Mouse (Mus musculus) adrenal gland (tissue): ENCODE measurements around the gene H2al1f.
"Not testable (repeated sequence)": the region's sequence is repeated elsewhere in the genome, so short reads cannot be mapped to it uniquely, and the experiment has no call there.

ENCODE experiments used
- intact Hi-C: fragments of 180-260 bp; cut with DNase I; formaldehyde crosslinking; loops from one replicate; pipeline ENCODE4 v1.15.1; 2025
- long read RNA-seq, 2 experiments: library from polyadenylated mRNA; unstranded; transcript quantifications; one replicate each; pipeline ENCODE4 v2.0.0; 2020; ENCODE audit warnings: borderline replicate concordance in 1 of 2; ENCODE audit not compliant: insufficient replicate concordance in 1 of 2

Gene H2al1f
- long read RNA-seq, experiment 1 = 0 reads
- long read RNA-seq, experiment 2 = 0 reads

DNA sequence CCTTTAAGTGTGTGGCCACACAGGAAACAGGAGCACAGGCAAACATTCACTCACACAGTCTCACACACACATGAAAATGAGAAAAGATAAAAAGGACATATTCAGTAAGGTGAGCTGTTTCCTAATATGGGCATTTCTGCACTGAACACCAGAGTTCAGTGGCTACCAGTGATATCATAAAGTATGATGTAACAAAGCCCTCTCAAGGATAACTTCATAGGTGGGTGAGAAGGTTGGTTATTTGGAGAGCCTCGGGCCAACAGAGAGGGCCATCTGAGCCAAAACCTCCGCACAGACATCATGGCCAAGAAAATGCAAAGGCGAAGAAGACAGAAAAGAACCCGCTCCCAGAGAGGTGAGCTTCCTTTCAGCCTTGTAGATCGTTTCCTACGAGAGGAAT, at the start of gene H2al1f:
TSS of gene H2al1f (plus strand) at position 301 of the 400 bp plus-strand sequence.
- intact Hi-C loops = not testable (repeated sequence)

DNA sequence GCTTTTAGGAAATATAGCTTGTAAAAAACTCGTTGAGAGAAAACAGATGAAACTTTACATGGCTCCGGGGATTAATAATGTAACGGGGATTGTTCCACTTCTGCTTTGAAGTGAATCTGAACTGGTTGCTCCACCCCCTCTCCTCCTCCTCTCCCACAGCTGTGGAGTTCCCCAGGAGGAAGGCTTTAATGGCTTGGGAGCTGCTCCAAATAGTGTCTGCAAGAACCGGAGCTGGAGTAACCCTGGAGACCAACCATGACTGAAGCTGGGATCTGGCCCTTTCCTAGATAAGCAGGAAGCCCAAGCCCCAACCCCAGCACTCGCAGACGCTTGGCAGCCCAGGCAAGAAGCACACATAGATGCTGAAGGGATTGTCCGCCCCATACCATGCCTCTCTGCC, 47.2 kb upstream of the H2al1f start:
- intact Hi-C loops = no loop called here

- intact Hi-C loops = no loop called here
These were observed 45.9 kb upstream of the H2al1f start for GRCm38 (mm10) chrX:11269074-11269473.

DNA sequence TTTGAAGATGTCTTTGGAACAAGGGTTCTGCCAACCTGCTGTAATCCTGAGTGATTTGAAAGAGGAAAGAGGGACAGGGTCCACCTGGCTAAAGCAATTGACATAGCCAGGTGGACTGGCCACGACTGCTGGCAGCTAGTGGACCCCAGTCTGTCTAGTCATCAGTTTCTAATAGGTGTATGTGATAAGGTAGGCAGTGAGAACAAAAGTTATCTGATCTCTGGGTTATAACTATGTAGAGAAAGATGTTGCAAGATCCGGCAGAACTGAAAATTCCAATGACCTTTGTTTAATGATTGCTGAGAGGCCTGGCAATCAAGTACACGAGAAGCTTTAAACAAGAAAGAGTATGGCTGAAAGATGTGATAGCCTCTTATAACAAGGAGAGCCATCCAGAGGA, 41.8 kb upstream of the H2al1f start:
- intact Hi-C loops = no loop called here

DNA sequence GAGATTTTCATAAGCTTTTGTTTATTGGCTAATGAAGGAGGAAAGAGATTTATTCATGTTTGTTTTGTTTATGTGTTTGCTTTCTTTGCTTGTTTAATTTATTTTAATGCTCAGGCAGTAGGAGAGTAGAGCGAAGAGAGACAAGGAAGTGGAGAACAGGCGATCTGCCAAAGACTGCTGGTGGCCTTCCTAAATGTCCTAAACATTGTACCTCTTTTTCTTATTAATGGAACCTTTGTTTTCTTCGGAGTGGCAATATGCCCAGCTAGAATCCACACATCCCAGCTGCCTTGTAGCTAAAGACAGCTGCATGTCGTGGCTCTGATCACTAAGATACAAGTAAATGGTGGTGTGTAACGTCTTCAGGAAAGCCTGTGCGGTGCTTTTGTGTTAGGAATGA, 37.9 kb upstream of the H2al1f start:
- intact Hi-C loops = no loop called here

GRCm38 (mm10) chrX:11280741-11281140, 34.2 kb upstream of the H2al1f start:
- intact Hi-C loops = no loop called here

DNA sequence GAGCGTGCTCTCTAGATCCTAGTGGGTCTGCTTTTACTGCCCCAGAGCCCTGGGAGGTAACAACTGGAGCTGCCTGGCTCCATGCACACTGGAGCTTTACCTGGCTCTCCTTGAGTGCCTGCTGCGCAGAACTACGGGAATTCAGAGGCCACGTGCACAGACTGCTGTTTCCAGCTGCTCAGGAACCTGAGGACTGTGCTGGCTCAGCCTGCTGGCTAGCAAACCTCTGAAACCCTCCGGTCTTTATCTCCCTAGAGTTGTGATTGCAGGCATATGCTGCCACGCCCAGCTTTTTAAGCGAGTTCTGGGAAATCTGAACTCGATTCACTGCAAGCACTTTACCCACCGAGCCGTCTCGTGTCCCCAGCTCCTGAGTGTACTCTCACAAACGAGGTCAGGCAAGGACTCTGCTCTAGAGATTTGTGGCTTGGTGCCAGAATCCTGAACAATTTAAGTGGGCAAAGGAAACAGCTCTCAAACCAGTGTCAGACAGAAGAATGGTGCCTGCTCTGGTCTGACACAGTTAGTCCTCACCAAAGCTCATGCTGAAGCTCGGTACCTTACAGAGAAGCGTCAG, 26.6 kb upstream of the H2al1f start:
- intact Hi-C loops = no loop called here

GRCm38 (mm10) chrX:11289244-11289643, 25.7 kb upstream of the H2al1f start:
- intact Hi-C loops = no loop called here

GRCm38 (mm10) chrX:11298957-11299356, 16.0 kb upstream of the H2al1f start, which contains the start of gene H2al1a:
TSS of gene H2al1a (plus strand) at chrX:11299257.
- intact Hi-C loops = not testable (repeated sequence)

DNA sequence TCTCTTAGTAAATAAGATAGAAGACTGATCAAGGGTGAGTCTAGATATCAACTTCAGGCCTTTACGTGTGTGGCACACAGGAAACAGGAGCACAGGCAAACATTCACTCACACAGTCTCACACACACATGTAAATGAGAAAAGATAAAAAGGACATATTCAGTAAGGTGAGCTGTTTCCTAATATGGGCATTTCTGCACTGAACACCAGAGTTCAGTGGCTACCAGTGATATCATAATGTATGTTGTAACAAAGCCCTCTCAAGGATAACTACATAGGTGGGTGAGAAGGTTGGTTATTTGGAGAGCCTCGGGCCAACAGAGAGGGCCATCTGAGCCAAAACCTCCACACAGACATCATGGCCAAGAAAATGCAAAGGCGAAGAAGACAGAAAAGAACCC, 12.8 kb upstream of the H2al1f start, which contains the start of gene H2al1b:
TSS of gene H2al1b (plus strand) at position 301 of the 400 bp plus-strand sequence.
- intact Hi-C loops = not testable (repeated sequence)

DNA sequence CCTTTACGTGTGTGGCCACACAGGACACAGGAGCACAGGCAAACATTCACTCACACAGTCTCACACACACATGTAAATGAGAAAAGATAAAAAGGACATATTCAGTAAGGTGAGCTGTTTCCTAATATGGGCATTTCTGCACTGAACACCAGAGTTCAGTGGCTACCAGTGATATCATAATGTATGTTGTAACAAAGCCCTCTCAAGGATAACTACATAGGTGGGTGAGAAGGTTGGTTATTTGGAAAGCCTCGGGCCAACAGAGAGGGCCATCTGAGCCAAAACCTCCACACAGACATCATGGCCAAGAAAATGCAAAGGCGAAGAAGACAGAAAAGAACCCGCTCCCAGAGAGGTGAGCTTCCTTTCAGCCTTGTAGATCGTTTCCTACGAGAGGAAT, 9.6 kb upstream of the H2al1f start, which contains the start of gene H2al1c:
TSS of gene H2al1c (plus strand) at position 301 of the 400 bp plus-strand sequence.
- intact Hi-C loops = not testable (repeated sequence)

DNA sequence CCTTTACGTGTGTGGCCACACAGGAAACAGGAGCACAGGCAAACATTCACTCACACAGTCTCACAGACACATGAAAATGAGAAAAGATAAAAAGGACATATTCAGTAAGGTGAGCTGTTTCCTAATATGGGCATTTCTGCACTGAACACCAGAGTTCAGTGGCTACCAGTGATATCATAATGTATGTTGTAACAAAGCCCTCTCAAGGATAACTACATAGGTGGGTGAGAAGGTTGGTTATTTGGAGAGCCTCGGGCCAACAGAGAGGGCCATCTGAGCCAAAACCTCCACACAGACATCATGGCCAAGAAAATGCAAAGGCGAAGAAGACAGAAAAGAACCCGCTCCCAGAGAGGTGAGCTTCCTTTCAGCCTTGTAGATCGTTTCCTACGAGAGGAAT, 6.4 kb upstream of the H2al1f start, which contains the start of gene H2al1d:
TSS of gene H2al1d (plus strand) at position 301 of the 400 bp plus-strand sequence.
- intact Hi-C loops = not testable (repeated sequence)

- intact Hi-C loops = not testable (repeated sequence)
These were observed 3.3 kb upstream of the H2al1f start, which contains the start of gene H2al1e for GRCm38 (mm10) chrX:11311634-11312033. TSS of gene H2al1e (plus strand) at chrX:11311934.

DNA sequence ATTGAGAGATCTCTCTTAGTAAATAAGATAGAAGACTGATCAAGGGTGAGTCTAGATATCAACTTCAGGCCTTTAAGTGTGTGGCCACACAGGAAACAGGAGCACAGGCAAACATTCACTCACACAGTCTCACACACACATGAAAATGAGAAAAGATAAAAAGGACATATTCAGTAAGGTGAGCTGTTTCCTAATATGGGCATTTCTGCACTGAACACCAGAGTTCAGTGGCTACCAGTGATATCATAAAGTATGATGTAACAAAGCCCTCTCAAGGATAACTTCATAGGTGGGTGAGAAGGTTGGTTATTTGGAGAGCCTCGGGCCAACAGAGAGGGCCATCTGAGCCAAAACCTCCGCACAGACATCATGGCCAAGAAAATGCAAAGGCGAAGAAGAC, 3.0 kb downstream of the H2al1f start, which contains the start of gene H2al1g:
TSS of gene H2al1g (plus strand) at position 301 of the 400 bp plus-strand sequence.
- intact Hi-C loops = not testable (repeated sequence)

GRCm38 (mm10) chrX:11321192-11321591, 6.2 kb downstream of the H2al1f start, which contains the start of gene H2al1h:
TSS of gene H2al1h (plus strand) at chrX:11321492.
- intact Hi-C loops = not testable (repeated sequence)

DNA sequence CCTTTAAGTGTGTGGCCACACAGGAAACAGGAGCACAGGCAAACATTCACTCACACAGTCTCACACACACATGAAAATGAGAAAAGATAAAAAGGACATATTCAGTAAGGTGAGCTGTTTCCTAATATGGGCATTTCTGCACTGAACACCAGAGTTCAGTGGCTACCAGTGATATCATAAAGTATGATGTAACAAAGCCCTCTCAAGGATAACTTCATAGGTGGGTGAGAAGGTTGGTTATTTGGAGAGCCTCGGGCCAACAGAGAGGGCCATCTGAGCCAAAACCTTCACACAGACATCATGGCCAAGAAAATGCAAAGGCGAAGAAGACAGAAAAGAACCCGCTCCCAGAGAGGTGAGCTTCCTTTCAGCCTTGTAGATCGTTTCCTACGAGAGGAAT, 9.4 kb downstream of the H2al1f start, which contains the start of gene H2al1i:
TSS of gene H2al1i (plus strand) at position 301 of the 400 bp plus-strand sequence.
- intact Hi-C loops = not testable (repeated sequence)

GRCm38 (mm10) chrX:11327522-11327921, 12.6 kb downstream of the H2al1f start, which contains the start of gene H2al1j:
TSS of gene H2al1j (plus strand) at chrX:11327822.
- intact Hi-C loops = not testable (repeated sequence)

DNA sequence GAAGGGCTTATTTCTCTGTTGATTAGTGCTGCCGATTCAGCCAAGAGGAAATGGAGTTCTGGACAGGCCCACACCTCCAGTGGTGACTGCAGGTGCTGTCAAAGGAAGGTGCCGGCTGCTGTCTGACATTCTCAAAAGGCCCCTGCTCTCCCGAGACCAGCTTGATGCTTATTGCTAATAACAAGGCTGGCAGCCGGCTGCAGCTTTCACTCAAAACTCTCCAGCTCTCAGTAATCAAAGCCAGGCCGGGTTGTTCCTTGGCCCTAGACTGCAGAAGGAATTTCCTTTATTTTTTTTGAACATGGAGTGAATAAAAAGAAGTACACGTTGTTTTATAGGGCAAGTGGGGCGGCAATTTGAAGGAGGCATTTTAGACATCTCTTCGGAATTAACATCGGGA, 30.8 kb downstream of the H2al1f start:
- intact Hi-C loops = no loop called here

DNA sequence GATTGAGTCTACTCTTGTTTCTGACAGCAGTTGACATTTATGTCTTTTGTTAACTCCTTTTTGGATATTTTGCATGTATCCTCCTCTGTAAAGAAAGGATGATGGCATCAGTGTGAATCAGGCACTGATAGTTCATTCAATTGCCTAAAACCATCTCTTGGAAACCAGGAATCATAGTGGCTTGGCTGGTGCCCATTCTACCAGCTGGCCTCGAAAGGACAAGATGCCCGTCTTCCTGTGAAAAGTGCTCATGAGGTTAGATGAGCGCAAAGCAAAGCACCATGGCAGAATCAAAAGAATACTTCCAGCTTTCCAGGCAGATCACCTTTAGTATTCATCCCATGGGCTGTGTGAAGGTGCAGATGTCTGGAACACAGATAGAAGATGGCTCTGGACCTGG, 31.8 kb downstream of the H2al1f start:
- intact Hi-C loops = no loop called here

DNA sequence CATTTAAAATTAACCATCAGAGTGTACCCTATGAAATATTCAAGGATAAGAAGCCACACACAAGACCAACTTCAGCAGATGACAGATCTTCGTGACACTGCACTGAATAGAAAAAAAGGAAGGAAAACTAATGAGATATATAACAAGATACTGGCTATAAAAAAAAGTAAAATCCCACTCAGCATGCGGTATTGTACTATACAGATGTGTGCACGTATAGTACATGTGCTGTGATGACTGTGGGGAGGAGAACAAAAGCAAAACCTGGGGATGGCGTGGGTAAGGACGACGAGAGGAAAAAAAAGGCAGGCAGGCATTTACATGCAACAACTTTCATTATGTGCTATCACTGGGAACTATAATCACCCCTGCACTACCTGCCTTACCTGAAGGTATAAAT, 45.9 kb downstream of the H2al1f start:
- intact Hi-C loops = no loop called here

DNA sequence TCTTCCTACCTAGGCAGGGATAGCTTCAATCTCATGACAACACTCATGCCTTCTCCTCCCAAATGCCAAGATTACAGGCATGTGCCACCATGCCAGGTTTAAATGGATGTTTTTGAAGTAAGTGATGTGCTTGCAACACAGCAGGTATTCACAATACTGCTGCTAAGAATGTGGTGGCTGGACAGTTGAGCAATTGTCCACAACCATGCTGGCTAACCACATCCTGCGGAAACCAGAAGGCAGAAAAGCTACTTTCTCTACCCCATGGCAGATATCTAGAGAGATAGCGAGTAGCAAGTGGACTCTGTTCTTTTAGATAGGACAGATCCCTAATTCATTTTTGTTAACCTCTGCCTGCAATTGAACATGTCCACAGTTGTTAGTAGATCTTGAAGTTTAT, 46.3 kb downstream of the H2al1f start:
- intact Hi-C loops = no loop called here

DNA sequence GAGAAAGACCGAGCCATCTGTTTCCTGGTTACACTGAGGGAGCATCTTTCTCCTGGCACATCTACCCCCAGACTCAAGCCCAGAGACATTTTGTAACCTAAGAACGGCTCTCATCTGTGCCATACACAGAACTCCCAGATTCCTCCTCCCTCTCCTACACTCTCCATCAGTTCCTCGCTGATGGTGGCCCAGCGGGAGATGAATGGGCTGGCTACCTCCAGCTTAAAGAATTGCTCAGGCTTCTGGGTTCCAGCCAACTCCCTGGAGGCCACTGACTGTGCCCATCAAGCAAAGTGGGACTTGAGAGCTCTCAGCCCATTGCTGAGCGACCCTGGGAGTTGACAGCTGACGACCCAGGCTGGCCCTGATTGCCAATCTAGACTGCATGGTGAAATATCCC, 48.9 kb downstream of the H2al1f start:
- intact Hi-C loops = no loop called here
